Mouse (Mus musculus): ENCODE measurements around the gene Col2a1. TPM values are rescaled to one million over a fixed set of nuclear protein-coding genes. Genes with fewer than 3 reads are reported as not detected.

Gene Col2a1
- polyA plus RNA-seq, 1 experiment, result not detected

GRCm38 (mm10) chr15:98021886-98022285 is 17.4 kb upstream of the Col2a1 start:
- WGBS, result 29% methylated on average over 2 of the region's 2 CpGs

GRCm38 (mm10) chr15:98019047-98019446 is 14.6 kb upstream of the Col2a1 start:
- H3K4me1 ChIP-seq (ENCODE audit: control insufficient read depth, insufficient read depth, low read length), result peaks cover 2% of the 10 kb centered on the region; the same call in 1 of the 2 replicates
- no peak overlapping the region for H3K4me3 ChIP-seq (ENCODE audit: insufficient read depth, low read depth, low read length)
- no peak for DNase-seq
- no peak for TF ChIP-seq CTCF (conservative IDR thresholded peaks at IDR 0.05; ENCODE audit: insufficient read depth, insufficient read length, low read depth, low read length)
- TF ChIP-seq POLR2A (IDR thresholded peaks at IDR 0.05; ENCODE audit: low read depth, low read length), result no peak
- H3K27me3 ChIP-seq (replicated peaks; ENCODE audit: control insufficient read depth, insufficient read depth, low read length), result no peaks in the 10 kb centered on the region
- WGBS, result 61% methylated on average over 3 of the region's 3 CpGs
- H3K27ac ChIP-seq (ENCODE audit: insufficient read depth, low read depth, low read length), result no peak overlapping the region
- no peaks in the 10 kb centered on the region for H3K36me3 ChIP-seq (ENCODE audit: control insufficient read depth, insufficient read depth, low read length)

More at GRCm38 (mm10) chr15:98021886-98022285, 17.4 kb upstream of the Col2a1 start:
- H3K4me3 ChIP-seq (ENCODE audit: insufficient read depth, low read depth, low read length), result no peak overlapping the region
- H3K27me3 ChIP-seq (replicated peaks; ENCODE audit: control insufficient read depth, insufficient read depth, low read length), result no peaks in the 10 kb centered on the region
- DNase-seq, result no peak
- H3K36me3 ChIP-seq (ENCODE audit: control insufficient read depth, insufficient read depth, low read length), result no peaks in the 10 kb centered on the region
- TF ChIP-seq CTCF (conservative IDR thresholded peaks at IDR 0.05; ENCODE audit: insufficient read depth, insufficient read length, low read depth, low read length) (no peak), POLR2A (IDR thresholded peaks at IDR 0.05; ENCODE audit: low read depth, low read length) (no peak)
- peaks cover 2% of the 10 kb centered on the region; the same call in 1 of the 2 replicates for H3K4me1 ChIP-seq (ENCODE audit: control insufficient read depth, insufficient read depth, low read length)
- H3K27ac ChIP-seq (ENCODE audit: insufficient read depth, low read depth, low read length), result no peak overlapping the region

- no peaks in the 10 kb centered on the region for H3K36me3 ChIP-seq (ENCODE audit: control insufficient read depth, insufficient read depth, low read length)
- no peak overlapping the region for H3K4me3 ChIP-seq (ENCODE audit: insufficient read depth, low read depth, low read length)
- no peak for DNase-seq
- 83% methylated on average over 4 of the region's 4 CpGs for WGBS
- H3K4me1 ChIP-seq (ENCODE audit: control insufficient read depth, insufficient read depth, low read length), result peaks cover under 1% of the 10 kb centered on the region; the same call in 1 of the 2 replicates
- no peak overlapping the region for H3K27ac ChIP-seq (ENCODE audit: insufficient read depth, low read depth, low read length)
- no peaks in the 10 kb centered on the region for H3K27me3 ChIP-seq (replicated peaks; ENCODE audit: control insufficient read depth, insufficient read depth, low read length)
- TF ChIP-seq CTCF (conservative IDR thresholded peaks at IDR 0.05; ENCODE audit: insufficient read depth, insufficient read length, low read depth, low read length) (no peak), POLR2A (IDR thresholded peaks at IDR 0.05; ENCODE audit: low read depth, low read length) (no peak)
Observed at GRCm38 (mm10) chr15:98017925-98018324, 13.4 kb upstream of the Col2a1 start.

GRCm38 (mm10) chr15:98012810-98013209 is 8.3 kb upstream of the Col2a1 start:
- no peaks in the 10 kb centered on the region for H3K36me3 ChIP-seq (ENCODE audit: control insufficient read depth, insufficient read depth, low read length)
- DNase-seq, result no peak
- no peaks in the 10 kb centered on the region for H3K27me3 ChIP-seq (replicated peaks; ENCODE audit: control insufficient read depth, insufficient read depth, low read length)
- no peak overlapping the region for H3K27ac ChIP-seq (ENCODE audit: insufficient read depth, low read depth, low read length)
- 82% methylated on average over 6 of the region's 6 CpGs for WGBS
- TF ChIP-seq CTCF (conservative IDR thresholded peaks at IDR 0.05; ENCODE audit: insufficient read depth, insufficient read length, low read depth, low read length), result no peak
- H3K4me3 ChIP-seq (ENCODE audit: insufficient read depth, low read depth, low read length), result no peak overlapping the region
- H3K4me1 ChIP-seq (ENCODE audit: control insufficient read depth, insufficient read depth, low read length), result no peaks in the 10 kb centered on the region

- 38% methylated on average over 11 of the region's 11 CpGs for WGBS
- H3K27ac ChIP-seq (ENCODE audit: insufficient read depth, low read depth, low read length), result no peak overlapping the region
- no peaks in the 10 kb centered on the region for H3K36me3 ChIP-seq (ENCODE audit: control insufficient read depth, insufficient read depth, low read length)
- H3K27me3 ChIP-seq (replicated peaks; ENCODE audit: control insufficient read depth, insufficient read depth, low read length), result peaks cover 8% of the 10 kb centered on the region
- H3K4me1 ChIP-seq (ENCODE audit: control insufficient read depth, insufficient read depth, low read length), result no peaks in the 10 kb centered on the region; the same call in 1 of the 2 replicates
- no peak overlapping the region for H3K4me3 ChIP-seq (ENCODE audit: insufficient read depth, low read depth, low read length)
- TF ChIP-seq POLR2A (IDR thresholded peaks at IDR 0.05; ENCODE audit: low read depth, low read length) (no peak), CTCF (conservative IDR thresholded peaks at IDR 0.05; ENCODE audit: insufficient read depth, insufficient read length, low read depth, low read length) (no peak)
- no peak for DNase-seq
Observed at GRCm38 (mm10) chr15:98005181-98005580, 686 bp upstream of the Col2a1 start.

- DNase-seq, result no peak
- TF ChIP-seq POLR2A (IDR thresholded peaks at IDR 0.05; ENCODE audit: low read depth, low read length), result no peak
- no peak for TF ChIP-seq CTCF (conservative IDR thresholded peaks at IDR 0.05; ENCODE audit: insufficient read depth, insufficient read length, low read depth, low read length)
- Histone ChIP-seq H3K27me3 (replicated peaks; ENCODE audit: control insufficient read depth, insufficient read depth, low read length) (peaks cover 8% of the 10 kb centered on the region), H3K27ac (ENCODE audit: insufficient read depth, low read depth, low read length) (no peak overlapping the region), H3K36me3 (ENCODE audit: control insufficient read depth, insufficient read depth, low read length) (no peaks in the 10 kb centered on the region), H3K4me1 (ENCODE audit: control insufficient read depth, insufficient read depth, low read length) (no peaks in the 10 kb centered on the region; the same call in 1 of the 2 replicates), H3K4me3 (ENCODE audit: insufficient read depth, low read depth, low read length) (no peak overlapping the region)
- 6% methylated on average over 19 of the region's 19 CpGs for WGBS
Observed at GRCm38 (mm10) chr15:98004740-98005159, 255 bp upstream of the Col2a1 start.

GRCm38 (mm10) chr15:98002991-98003821 is 1.3 kb downstream of the Col2a1 start:
- DNase-seq, result no peak
- Histone ChIP-seq H3K4me1 (ENCODE audit: control insufficient read depth, insufficient read depth, low read length) (no peaks in the 10 kb centered on the region; the same call in 1 of the 2 replicates), H3K36me3 (ENCODE audit: control insufficient read depth, insufficient read depth, low read length) (no peaks in the 10 kb centered on the region), H3K4me3 (ENCODE audit: insufficient read depth, low read depth, low read length) (no peak overlapping the region), H3K27me3 (replicated peaks; ENCODE audit: control insufficient read depth, insufficient read depth, low read length) (peaks cover 8% of the 10 kb centered on the region), H3K27ac (ENCODE audit: insufficient read depth, low read depth, low read length) (no peak overlapping the region)
- no peak for TF ChIP-seq CTCF (conservative IDR thresholded peaks at IDR 0.05; ENCODE audit: insufficient read depth, insufficient read length, low read depth, low read length)
- no peak for TF ChIP-seq POLR2A (IDR thresholded peaks at IDR 0.05; ENCODE audit: low read depth, low read length)
- WGBS, result 2% methylated on average over 42 of the region's 42 CpGs

Measured in kidney, adult 2 months (tissue).